Mouse (Mus musculus) kidney, postnatal 4 days (tissue): ENCODE results near the gene Gm13277.
"Not testable (repeated sequence)": the region's sequence is repeated elsewhere in the genome, so short reads cannot be mapped to it uniquely, and the experiment has no call there.

ENCODE experiments used
- DNase-seq, 2 experiments: peaks; one replicate each; pipeline ENCODE4 v3.0.0; 2021; ENCODE audit warnings: mixed read lengths in 2 of 2

Gm13277 gene

DNA sequence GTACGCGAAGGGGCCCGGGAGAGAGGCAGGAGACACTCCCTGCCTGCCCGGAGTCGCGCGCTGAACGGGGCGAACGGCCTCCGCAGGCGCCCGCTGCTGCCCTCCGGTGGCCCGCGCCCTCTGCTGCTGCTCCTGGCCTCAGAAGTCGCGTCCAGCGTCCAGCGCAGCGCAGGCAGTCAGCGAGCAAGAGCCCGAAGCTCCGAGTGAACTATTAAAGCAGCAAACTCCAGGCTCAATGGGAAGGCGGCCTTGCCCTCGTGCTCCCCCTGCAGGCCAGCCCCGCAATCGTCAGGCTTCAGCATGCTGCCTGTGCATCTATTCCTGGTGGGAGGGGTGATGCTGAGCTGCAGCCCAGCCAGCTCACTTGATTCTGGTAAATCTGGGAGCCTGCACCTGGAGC, 2.8 kb downstream of the Gm13277 start, which contains the start of gene Gm13278:
Gm13278 (plus strand) TSS at position 301 of the 400 bp plus-strand sequence.
- not testable (repeated sequence) for DNase-seq

- peak; percentile 49 to 63 for DNase-seq
Measured at GRCm38 (mm10) chr4:88793936-88794675, 5.7 kb downstream of the Gm13277 start, which contains the start of gene Gm13275. TSS of gene Gm13275 (plus strand) at chr4:88794487.

GRCm38 (mm10) chr4:88797097-88797496, 8.7 kb downstream of the Gm13277 start, which contains the start of gene Gm13279:
TSS of gene Gm13279 (plus strand) at chr4:88797397.
- not testable (repeated sequence) for DNase-seq

GRCm38 (mm10) chr4:88799365-88799764, 10.9 kb downstream of the Gm13277 start, which contains the start of gene Gm13285:
TSS of gene Gm13285 (plus strand) at chr4:88799665.
- DNase-seq, result not testable (repeated sequence)

DNA sequence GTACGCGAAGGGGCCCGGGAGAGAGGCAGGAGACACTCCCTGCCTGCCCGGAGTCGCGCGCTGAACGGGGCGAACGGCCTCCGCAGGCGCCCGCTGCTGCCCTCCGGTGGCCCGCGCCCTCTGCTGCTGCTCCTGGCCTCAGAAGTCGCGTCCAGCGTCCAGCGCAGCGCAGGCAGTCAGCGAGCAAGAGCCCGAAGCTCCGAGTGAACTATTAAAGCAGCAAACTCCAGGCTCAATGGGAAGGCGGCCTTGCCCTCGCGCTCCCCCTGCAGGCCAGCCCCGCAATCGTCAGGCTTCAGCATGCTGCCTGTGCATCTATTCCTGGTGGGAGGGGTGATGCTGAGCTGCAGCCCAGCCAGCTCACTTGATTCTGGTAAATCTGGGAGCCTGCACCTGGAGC, 14.5 kb downstream of the Gm13277 start, which contains the start of gene Gm13287:
Gm13287 (plus strand) TSS at position 301 of the 400 bp plus-strand sequence.
- not testable (repeated sequence) for DNase-seq

GRCm38 (mm10) chr4:88805231-88805630, 16.8 kb downstream of the Gm13277 start, which contains the start of gene Gm13288:
TSS of gene Gm13288 (plus strand) at chr4:88805531.
- not testable (repeated sequence) for DNase-seq

GRCm38 (mm10) chr4:88805761-88806160, 17.3 kb downstream of the Gm13277 start:
- DNase-seq, result peak; percentile 47 to 68

GRCm38 (mm10) chr4:88815928-88816327, 27.5 kb downstream of the Gm13277 start, which contains the start of gene Ifna7:
TSS of gene Ifna7 (plus strand) at chr4:88816228.
- no peak for DNase-seq

- DNase-seq, result no peak
Measured at GRCm38 (mm10) chr4:88819659-88820058, 31.2 kb downstream of the Gm13277 start, which contains the start of gene Ifna11. TSS of gene Ifna11 (plus strand) at chr4:88819959.

DNA sequence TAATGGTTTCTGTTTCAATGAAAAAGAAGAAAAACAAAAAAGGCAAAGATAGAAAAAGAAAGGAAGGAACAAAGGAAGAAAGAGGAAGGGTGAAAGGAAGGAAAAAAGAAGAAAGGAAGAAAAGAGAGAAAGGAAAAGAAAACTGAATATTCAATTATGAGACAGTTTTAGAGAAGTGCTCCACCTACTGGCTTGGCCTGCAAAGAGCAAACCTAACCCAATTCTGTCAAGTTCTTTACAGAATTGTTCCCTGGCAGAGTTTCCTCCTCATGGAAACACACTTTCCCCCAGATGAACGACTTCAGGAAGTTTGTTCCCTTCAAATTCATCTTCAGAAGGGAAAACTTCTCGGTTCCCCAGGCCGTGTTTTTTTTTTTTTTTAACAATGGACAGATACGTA, 34.6 kb downstream of the Gm13277 start:
- DNase-seq, result peak; percentile 17 to 27

GRCm38 (mm10) chr4:88827116-88827515, 38.7 kb downstream of the Gm13277 start, which contains the start of gene Ifna6:
TSS of gene Ifna6 (plus strand) at chr4:88827416.
- DNase-seq, result not testable (repeated sequence)

DNA sequence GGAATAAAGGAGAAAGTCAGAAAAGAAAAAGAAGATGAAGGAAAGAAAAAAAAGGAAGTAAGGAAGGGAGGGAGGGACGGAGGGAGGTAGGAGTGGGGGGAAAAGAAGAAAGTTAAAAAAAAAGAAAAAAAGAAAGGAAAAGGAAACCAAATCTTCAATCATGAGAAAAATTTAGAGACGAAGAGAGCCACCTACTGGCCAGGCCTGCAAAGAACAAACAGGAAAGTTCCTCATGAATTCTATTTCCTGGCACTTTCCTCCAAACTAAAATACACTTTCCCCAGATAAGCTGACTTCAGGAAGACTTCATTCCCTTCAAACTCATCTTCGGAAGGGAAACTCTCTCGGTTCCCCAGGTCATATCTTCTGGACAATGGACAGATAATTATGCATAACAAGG, 42.1 kb downstream of the Gm13277 start:
- DNase-seq, result peak; percentile 39 to 54

- not testable (repeated sequence) for DNase-seq
Measured at GRCm38 (mm10) chr4:88835225-88835624, 46.8 kb downstream of the Gm13277 start, which contains the start of gene Ifna5. TSS of gene Ifna5 (plus strand) at chr4:88835525.
